Mouse (Mus musculus): ENCODE data around the gene Chac1.

- TF ChIP-seq GATA1 (IDR thresholded peaks at IDR 0.05; ENCODE audit: borderline replicate concordance, low read length) = no peak
- no peak for TF ChIP-seq CTCF (IDR thresholded peaks at IDR 0.05; ENCODE audit: low read depth, low read length)
Measured at GRCm38 (mm10) chr2:119326161-119327101, 24.6 kb upstream of the Chac1 start.
